Mouse (Mus musculus) myocyte (in vitro differentiated cells): ENCODE results near the gene Lgi1.

Experiments used
- CEBPB ChIP-seq: IDR thresholded peaks from 2 replicates; pipeline ENCODE4 v1.6.1; 2011; ENCODE audit warnings: mild to moderate bottlenecking, moderate library complexity; ENCODE audit not compliant: poor library complexity, insufficient read depth, severe bottlenecking
- MAX ChIP-seq: IDR thresholded peaks from one replicate; pipeline ENCODE4 v1.6.1; 2011; ENCODE audit warnings: low read depth, mild to moderate bottlenecking, control low read depth
- MYOD1 ChIP-seq, 3 experiments: IDR thresholded peaks; one replicate each; pipeline ENCODE4 v1.6.1; 2011; ENCODE audit warnings: control low read depth in 2 of 3, low read depth in 2 of 3, mild to moderate bottlenecking in 2 of 3, moderate library complexity in 1 of 3; ENCODE audit not compliant: insufficient read length in 2 of 3, control insufficient read depth in 1 of 3
- MYOG ChIP-seq, 3 experiments: IDR thresholded peaks; one replicate each; pipeline ENCODE4 v1.6.1; 2011; ENCODE audit warnings: control low read depth in 2 of 3, low read depth in 2 of 3, mild to moderate bottlenecking in 2 of 3; ENCODE audit not compliant: insufficient read length in 2 of 3, control insufficient read depth in 1 of 3, insufficient read depth in 1 of 3
- POLR2A ChIP-seq: IDR thresholded peaks from one replicate; pipeline ENCODE4 v1.6.1; 2011; ENCODE audit warnings: low read depth, mild to moderate bottlenecking, control low read depth, moderate library complexity; ENCODE audit not compliant: insufficient read length
- TCF12 ChIP-seq: IDR thresholded peaks from one replicate; pipeline ENCODE4 v1.6.1; 2011; ENCODE audit warnings: mild to moderate bottlenecking, control low read depth; ENCODE audit not compliant: poor library complexity, insufficient read depth, severe bottlenecking
- USF1 ChIP-seq: IDR thresholded peaks from one replicate; pipeline ENCODE4 v1.6.1; 2011; ENCODE audit warnings: low read depth, mild to moderate bottlenecking, control low read depth, moderate library complexity

DNA sequence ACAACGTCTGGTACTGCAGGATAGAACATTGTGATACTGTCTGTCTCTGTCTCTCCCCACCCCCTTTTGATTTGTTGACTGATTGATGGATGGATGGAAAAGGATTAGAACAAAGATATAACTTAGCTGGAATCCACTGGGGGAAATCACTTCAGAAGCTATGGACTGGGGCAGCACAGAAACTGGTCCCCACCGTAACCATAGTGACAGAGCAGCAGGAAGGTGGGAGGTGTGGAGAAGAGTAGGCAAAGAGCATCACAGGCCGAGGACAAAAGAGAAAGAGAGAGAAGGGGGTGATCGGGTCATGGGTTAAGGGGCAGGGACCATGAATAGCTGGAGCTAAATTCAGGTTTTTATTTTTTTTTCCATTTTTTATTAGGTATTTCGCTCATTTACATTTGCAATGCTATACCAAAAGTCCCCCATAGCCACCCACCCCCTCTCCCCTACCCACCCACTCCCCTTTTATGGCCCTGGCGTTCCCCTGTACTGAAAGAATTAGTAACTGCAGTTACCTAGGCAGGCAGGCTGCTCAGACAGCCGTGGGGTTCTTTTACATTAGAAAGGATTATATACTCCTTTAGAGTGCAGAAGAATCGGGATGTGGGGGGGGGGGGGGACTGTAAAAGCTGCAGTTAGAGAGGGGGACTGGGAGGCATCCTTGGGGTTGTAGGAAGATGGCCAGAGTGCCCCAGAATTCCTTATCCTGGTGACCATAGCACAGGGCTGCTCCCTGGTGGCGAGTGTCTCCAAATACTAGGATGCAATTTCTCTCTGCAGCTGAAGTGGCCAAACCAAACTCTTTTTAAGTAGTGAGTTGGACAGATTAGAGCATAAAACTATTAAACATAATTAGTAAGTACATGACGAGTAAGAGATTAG lies 60.1 kb downstream of the Lgi1 start:
- TF ChIP-seq MAX (no peak), USF1 (no peak), POLR2A (no peak), MYOD1 (IDR thresholded peaks at IDR 0.05; ENCODE audit: control insufficient read depth in 1 of 3, insufficient read length in 2 of 3, low read depth in 2 of 3) (no peak), CEBPB (no peak), MYOG (IDR thresholded peaks at IDR 0.05; ENCODE audit: control insufficient read depth in 1 of 3, insufficient read depth in 1 of 3, insufficient read length in 2 of 3, low read depth in 2 of 3) (no peak), TCF12 (no peak)
